Mouse (Mus musculus) cortical plate, adult 2 months (tissue): ENCODE measurements around the gene Tmem208.

Experiments used
- CTCF ChIP-seq: fragments of 200-500 bp; IDR thresholded peaks from 2 replicates; pipeline ENCODE4 v1.5.1; 2011; ENCODE audit warnings: mild to moderate bottlenecking, control low read depth, low read length; ENCODE audit not compliant: insufficient read depth; ENCODE audit errors: extremely low read depth
- POLR2A ChIP-seq: fragments of 200-500 bp; IDR thresholded peaks from 2 replicates; pipeline ENCODE4 v1.6.1; 2011; ENCODE audit warnings: mild to moderate bottlenecking, low read length, control low read depth; ENCODE audit not compliant: insufficient read depth; ENCODE audit errors: extremely low read depth

DNA sequence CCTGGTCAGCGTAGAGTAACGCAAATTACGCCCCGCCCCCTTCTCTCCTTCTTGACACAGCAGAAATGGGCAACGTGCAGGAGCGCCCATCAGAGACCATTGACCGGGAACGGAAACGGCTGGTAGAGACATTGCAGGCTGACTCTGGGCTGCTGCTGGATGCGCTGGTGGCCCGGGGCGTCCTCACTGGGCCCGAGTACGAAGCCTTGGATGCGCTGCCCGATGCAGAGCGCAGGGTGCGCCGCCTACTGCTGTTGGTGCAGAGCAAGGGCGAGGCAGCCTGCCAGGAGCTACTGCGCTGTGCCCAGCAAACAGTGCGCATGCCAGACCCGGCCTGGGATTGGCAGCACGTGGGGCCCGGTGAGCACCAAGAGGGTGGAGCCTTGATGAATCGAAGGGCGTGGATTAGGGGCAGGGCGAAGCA lies 47.2 kb upstream of the Tmem208 start:
- TF ChIP-seq CTCF (no peak), POLR2A (peak; percentile 35; the same call in 1 of the 2 replicates)
